Mouse (Mus musculus) lung, postnatal 25 days (tissue): ENCODE measurements around the gene Dgkg.

Experiments
- DNase-seq: peaks from one replicate; pipeline ENCODE4 v3.0.0; 2022; ENCODE audit warnings: low spot score

Gene Dgkg

GRCm38 (mm10) chr16:22434530-22434929 is 222.5 kb downstream of the Dgkg start:
- DNase-seq: peak; percentile 60

- DNase-seq: no peak
These were observed 223.1 kb downstream of the Dgkg start for GRCm38 (mm10) chr16:22433944-22434343.

- DNase-seq: no peak
These were observed 225.2 kb downstream of the Dgkg start for GRCm38 (mm10) chr16:22431773-22432172.

- no peak for DNase-seq
These were observed 225.7 kb downstream of the Dgkg start for GRCm38 (mm10) chr16:22431335-22431734.

GRCm38 (mm10) chr16:22430211-22430951 is 226.6 kb downstream of the Dgkg start:
- DNase-seq: no peak

- DNase-seq: no peak
These were observed 227.6 kb downstream of the Dgkg start for GRCm38 (mm10) chr16:22429377-22429776.

GRCm38 (mm10) chr16:22428853-22429341 is 228.1 kb downstream of the Dgkg start:
- DNase-seq: peak; percentile 84

- DNase-seq: no peak
These were observed 230.2 kb downstream of the Dgkg start for GRCm38 (mm10) chr16:22426866-22427265.

GRCm38 (mm10) chr16:22422256-22422655 is 234.8 kb downstream of the Dgkg start:
- no peak for DNase-seq
